Mouse (Mus musculus): ENCODE measurements around the gene Cux2.

Gene Cux2

DNA sequence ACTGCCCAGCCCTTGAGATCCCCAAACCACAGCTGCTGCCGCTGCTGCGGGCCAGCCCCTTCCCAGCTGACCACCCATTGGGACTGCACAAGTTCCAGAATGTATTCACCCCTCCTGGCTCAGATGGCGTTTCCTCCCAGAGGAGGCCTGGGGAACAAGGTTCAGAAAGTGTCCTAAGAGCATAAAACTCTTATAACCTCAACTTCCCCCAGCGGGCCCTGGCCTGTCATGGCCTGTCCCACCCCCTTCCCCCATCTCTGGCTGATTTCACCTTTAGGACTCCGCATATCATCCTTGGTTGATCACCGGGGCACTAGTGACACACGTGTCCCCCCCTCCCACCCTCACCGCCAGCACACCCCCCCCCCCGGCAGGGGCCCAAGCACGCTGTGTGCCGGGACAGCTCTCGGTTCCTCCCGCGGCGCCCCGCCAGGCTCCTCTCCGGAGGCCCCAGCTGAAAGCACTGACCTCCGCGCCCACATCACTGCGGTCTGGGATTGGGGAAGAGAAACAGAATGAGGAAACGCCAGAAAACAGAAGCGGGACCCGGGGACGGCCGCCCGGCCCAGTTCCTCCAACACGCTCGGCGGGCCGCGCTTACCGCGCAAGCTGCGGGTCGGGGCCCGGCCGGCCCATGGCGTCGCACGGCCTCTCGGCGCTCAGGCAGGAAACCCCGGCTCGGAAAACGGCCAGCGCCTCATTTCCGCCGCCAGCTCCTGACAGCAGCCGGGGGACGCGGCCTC is 213.8 kb downstream of the Cux2 start:
- DNase-seq (ENCODE audit: low spot score), result no peak

DNA sequence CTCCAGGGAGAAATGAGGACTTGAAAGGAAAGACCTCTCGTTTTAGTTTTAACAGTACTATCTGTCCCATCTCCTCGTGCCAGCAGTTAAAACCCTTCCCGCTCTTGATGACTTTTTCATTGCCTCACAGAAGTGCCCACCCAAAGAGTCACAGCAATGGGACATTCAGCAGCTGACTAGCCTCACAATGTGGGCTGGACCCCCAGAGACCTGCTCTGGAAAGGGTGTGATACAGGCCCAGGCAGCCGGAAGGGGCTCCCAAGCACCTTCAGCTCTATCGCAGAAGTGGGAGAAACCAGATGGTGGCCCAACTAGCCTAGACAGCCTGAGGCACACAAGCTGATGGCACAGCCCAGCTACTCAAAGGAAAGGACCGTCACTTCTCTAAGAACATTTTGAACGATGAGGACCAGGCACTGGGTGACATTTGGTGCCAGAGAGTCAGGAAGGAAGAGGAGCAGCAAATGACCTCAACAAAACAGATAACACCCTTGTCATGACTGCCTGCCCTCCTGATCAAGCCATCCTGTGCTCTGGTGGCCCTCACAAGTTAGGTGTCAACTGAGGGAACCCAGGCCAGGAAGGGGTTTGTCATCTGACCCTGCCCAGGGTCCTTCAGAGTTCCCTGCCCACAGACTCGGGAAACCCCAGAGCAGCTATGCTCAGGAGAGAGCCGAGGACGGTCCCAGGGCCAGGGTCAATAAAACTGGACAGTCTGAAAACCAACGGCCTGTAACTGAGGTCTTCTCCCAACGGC is 214.7 kb downstream of the Cux2 start:
- no peak for DNase-seq (ENCODE audit: low spot score)

DNA sequence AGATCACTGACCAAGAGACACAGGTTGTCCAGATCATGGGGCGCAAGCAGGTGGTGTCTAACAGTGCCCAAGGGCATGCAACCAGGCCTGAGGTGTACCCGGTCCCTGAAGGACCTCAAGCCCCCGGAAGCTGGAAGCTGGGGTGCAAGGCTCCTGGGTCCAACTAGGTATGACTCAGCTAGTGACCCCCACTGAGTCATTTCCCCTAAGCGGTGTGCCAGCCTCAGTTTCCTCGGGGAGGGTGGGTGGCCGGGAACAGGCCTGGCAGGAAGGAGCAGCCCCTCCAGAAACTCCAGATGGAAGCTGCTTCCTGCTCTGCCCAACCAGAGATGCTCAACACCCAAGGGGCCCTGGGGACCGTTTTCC is 215.7 kb downstream of the Cux2 start:
- DNase-seq (ENCODE audit: low spot score), result no peak

GRCm38 (mm10) chr5:121833572-121834240 is 216.2 kb downstream of the Cux2 start:
- DNase-seq (ENCODE audit: low spot score), result no peak

DNA sequence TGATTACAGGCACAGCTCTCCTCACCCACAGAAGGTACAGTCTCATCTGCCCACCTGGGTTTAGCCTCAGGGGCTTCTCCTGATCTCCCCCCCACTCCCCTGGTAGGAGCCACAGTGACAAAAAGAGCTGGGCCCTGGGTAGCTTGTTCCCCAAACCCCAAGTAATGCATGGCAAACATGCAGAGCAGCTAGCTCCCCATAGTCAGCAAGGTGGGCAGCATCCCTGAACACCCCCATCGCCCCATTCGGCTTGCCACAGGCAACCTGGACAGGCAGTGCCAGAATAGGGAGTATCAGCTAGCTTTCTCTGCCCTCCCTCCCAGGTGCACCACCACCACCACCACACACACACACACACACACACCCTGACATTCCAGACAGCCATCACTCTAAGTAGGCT is 216.7 kb downstream of the Cux2 start:
- DNase-seq (ENCODE audit: low spot score), result no peak

DNA sequence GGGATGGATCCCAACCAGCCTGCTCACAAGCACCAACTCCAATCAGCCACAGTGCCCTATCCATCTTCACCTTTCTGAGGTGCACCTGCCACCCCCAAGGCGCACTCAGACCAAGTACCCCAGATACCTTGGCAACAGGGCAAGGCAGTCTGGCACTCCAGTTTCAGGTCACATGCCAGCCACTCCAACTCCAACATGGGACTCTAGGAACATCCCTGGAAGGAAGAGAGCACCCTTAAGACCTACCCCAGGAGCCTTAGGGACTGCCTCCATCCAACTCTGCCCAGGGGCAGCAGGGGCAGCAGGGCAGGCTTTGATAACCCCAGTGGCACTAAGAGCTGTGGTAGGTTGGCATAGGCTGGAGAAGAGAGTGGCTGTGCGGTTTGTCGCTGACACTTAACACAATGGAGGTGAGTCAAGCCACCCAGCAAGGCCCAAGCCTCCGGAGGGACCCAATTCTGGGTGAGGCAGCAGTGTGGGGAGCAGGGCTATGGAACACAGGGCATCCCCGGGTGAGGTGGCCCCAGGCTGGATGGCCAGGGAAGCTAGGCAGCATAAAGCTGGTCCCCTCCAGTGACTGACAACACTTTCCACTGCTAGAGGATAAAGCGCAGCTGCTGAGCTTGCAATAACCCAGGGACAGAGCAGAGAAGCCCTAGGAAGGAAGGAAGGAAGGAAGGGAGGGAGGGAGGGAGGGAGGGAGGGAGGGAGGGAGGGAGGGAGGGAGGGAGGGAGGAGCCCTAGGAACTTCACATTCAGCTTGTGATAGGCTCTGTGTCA is 217.3 kb downstream of the Cux2 start:
- no peak for DNase-seq (ENCODE audit: low spot score)

- no peak for DNase-seq (ENCODE audit: low spot score)
These were observed 218.8 kb downstream of the Cux2 start for GRCm38 (mm10) chr5:121831002-121831601.

GRCm38 (mm10) chr5:121828491-121829432 is 221.1 kb downstream of the Cux2 start:
- DNase-seq (ENCODE audit: low spot score), result no peak

GRCm38 (mm10) chr5:121827876-121828275 is 222.0 kb downstream of the Cux2 start:
- no peak for DNase-seq (ENCODE audit: low spot score)

GRCm38 (mm10) chr5:121825606-121826005 is 224.3 kb downstream of the Cux2 start:
- DNase-seq (ENCODE audit: low spot score), result no peak

DNA sequence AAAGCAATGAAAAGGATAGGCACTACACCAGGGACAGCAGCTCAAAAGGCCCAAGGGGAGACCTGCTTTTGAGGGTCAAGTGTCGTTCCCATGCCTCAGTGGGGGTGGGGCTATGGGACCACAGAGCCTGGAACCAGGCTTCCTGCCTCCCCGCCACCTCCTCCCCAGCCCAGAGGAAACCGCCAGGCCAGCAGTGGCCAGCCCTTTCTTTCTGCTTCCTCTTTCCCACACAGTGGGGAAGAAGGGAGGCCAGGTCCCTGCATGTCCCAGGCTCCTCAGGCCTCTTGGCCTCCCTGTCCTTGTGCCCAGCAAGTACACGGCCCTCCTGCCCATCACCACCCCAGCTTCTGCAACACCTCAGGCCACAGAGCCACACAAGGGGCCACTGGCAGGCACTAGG is 225.8 kb downstream of the Cux2 start:
- no peak for DNase-seq (ENCODE audit: low spot score)

GRCm38 (mm10) chr5:121823668-121824067 is 226.2 kb downstream of the Cux2 start:
- no peak for DNase-seq (ENCODE audit: low spot score)

DNA sequence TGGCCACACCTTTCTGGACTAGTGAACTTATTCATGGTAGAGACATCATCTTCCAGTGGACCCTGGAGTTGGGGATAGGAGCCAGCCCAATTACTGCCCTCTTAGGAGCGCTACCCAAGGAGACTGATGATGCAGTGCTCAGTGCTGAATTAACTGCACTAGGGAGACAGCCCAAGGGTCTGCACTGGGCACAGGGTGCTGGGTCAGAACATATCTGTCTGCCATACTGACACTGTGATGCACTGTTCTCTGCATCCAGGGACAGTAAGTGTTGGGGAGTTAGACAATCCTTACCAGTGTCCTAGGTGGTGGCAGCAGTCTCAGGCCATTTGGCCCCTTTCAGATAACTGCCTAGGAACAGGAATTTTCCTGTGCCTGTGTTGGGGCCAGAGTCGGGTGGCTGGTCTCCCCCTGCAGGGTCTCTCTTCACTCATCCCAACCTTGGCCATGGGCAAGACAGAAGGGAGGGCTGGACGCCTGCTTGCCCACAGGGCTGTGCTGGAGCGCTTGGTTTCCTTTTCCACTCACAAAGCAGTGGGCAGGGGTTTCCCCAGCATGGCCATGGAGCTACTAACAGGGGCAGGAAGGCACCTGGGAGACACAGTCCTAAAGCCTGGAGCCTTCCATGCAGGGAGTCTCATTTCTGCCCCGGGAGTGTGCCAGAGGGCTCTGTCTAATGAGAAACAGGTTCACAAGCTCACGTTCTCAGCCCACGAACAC is 227.0 kb downstream of the Cux2 start:
- DNase-seq (ENCODE audit: low spot score), result no peak

GRCm38 (mm10) chr5:121821552-121821951 is 228.3 kb downstream of the Cux2 start:
- DNase-seq (ENCODE audit: low spot score), result no peak

DNA sequence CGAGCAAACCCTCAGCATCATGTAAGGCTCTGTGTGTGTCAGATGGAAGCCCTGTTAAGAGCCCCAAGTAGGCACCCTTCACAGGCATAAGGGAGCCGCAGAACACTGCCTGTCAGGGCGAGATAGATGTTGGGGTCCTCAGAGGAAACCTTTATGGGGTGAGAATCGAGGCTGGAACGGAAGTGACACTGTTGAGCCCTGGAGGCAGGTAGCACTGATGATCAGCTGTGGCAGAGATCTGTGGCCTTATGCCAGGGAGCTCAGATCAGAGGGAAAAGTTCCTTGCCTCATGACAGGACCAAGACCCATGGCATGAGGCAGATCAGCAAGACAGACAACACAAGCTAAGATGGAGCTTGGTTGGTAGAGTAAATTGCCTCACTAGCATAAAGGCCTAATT is 228.8 kb downstream of the Cux2 start:
- DNase-seq (ENCODE audit: low spot score), result no peak

DNA sequence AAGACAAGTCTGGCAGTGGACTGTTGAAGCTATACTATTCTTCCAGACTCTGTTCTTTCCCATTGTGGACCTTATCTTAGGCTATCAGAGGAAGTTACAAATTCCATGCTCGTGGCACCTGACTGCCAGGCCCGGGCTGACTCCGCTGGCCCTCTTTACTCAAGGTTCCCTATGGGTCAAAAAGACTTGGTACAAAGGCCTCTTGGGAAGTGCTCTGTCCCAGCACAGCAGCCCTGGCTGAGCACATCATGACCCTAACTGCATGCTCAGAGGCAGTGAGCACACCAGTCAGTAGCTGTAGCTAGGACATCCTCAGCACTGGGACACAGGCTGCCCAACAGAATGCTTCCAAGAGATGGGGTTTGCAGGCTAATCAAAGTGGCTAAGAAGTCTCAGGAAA is 229.2 kb downstream of the Cux2 start:
- no peak for DNase-seq (ENCODE audit: low spot score)

- DNase-seq (ENCODE audit: low spot score), result no peak
These were observed 229.7 kb downstream of the Cux2 start for GRCm38 (mm10) chr5:121820161-121820560.

- DNase-seq (ENCODE audit: low spot score), result no peak
These were observed 230.3 kb downstream of the Cux2 start for GRCm38 (mm10) chr5:121819559-121819958.

- no peak for DNase-seq (ENCODE audit: low spot score)
These were observed 231.0 kb downstream of the Cux2 start for GRCm38 (mm10) chr5:121818862-121819261.

DNA sequence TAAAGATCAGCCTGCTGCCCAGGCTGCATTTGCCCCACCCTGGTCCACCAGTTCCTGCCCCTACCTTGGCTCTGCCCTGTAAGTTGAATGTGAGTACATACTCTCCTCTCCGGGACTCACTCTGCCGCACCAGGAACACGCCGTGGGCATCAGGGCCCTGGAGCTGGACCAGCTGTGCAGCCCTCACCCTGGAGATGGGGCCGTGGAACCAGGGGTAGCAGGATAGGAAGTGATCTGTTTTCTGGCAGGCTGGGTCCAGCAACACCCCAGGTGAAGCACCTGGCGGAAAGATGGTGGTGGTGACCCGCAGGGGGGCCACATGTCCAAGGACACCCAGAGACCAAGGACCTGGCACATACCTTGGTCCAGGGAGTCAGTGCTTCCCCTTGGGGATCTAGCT is 231.5 kb downstream of the Cux2 start:
- no peak for DNase-seq (ENCODE audit: low spot score)

Measured in ovary, postnatal 14 days (tissue).